ENCODE assay signal across 9 mouse cellular contexts in genomic region chr3:87960191-87960585, GRCm38 (mm10). TPM values are rescaled to one million over a fixed set of nuclear protein-coding genes. Genes with fewer than 3 reads are reported as not detected.
DNase-seq lines count a peak whose midpoint lies in the region; ATAC-seq and TF ChIP-seq lines count a peak whose summit lies in the region.
"Had no signal": no experiment of that assay in that cellular context is flagged by ENCODE, and none has a peak within 500 bp of the region (broad histone marks: within the 10 kb centered on the region; RNA-seq: fewer than 3 reads in every experiment).

No protein-coding gene starts in this region.

- ATAC-seq in neural tube, embryonic 11.5 days (ENCODE audit: insufficient read depth, low FRiP score, low TSS enrichment) = no peak
- ATAC-seq in liver, embryonic 12.5 days = no peak
- ATAC-seq in stomach, postnatal 0 days (ENCODE audit: low FRiP score, low TSS enrichment) = no peak

- DNase-seq in embryo, embryonic 10 days (ENCODE audit: low spot score) = peak; percentile 19
- no peak for DNase-seq in embryo, embryonic 11 days
- DNase-seq in neural tube, embryonic 11.5 days (ENCODE audit: low spot score) = no peak
- DNase-seq in neural tube, embryonic 10.5 days (ENCODE audit: extremely low spot score, low spot score) = no peak
- DNase-seq in stomach, postnatal 0 days (ENCODE audit: low spot score) = no peak
- no peak for DNase-seq in spleen, postnatal 36 days (ENCODE audit: low spot score in 2 of 2)
- DNase-seq in left cerebral cortex, postnatal 25 days (ENCODE audit: low spot score in 2 of 2) = no peak

- peak overlapping the region; percentile 96 for H3K27ac ChIP-seq in neural tube, embryonic 11.5 days (ENCODE audit: low read depth, low read length)
- peak overlapping the region; percentile 68; the same call in 1 of the 2 replicates for H3K27ac ChIP-seq in liver, embryonic 12.5 days
- H3K27ac ChIP-seq in stomach, postnatal 0 days (replicated peaks) = peak overlapping the region; percentile 89

- 4% methylated on average over 10 of the region's 10 CpGs for WGBS in neural tube, embryonic 11.5 days
- 11% methylated on average over 10 of the region's 10 CpGs for WGBS in liver, embryonic 12.5 days (ENCODE audit: insufficient replicate concordance)
- 8% methylated on average over 10 of the region's 10 CpGs for WGBS in stomach, postnatal 0 days

- intact Hi-C loops in left cerebral cortex, postnatal 25 days (cut with DNase I) = no loop called here

- no peak for TF ChIP-seq CTCF in stomach, postnatal 0 days (IDR thresholded peaks at IDR 0.05; ENCODE audit: low read depth)

- no peak for TF ChIP-seq EP300 in stomach, postnatal 0 days (optimal IDR thresholded peaks at IDR 0.05)

- peaks cover 29% of the 10 kb centered on the region for H3K4me1 ChIP-seq in neural tube, embryonic 11.5 days (ENCODE audit: control insufficient read depth, insufficient read depth, low read length)
- peaks cover 14% of the 10 kb centered on the region for H3K4me1 ChIP-seq in liver, embryonic 12.5 days
- H3K4me1 ChIP-seq in stomach, postnatal 0 days (replicated peaks; ENCODE audit: control insufficient read depth, insufficient read depth) = peaks cover 5% of the 10 kb centered on the region

- H3K9ac ChIP-seq in neural tube, embryonic 11.5 days (ENCODE audit: low read length) = peak overlapping the region; percentile 75
- peak overlapping the region; percentile 55; the same call in 1 of the 2 replicates for H3K9ac ChIP-seq in liver, embryonic 12.5 days
- H3K9ac ChIP-seq in stomach, postnatal 0 days (ENCODE audit: low read length) = peak overlapping the region; percentile 72

- no peaks in the 10 kb centered on the region for H3K36me3 ChIP-seq in neural tube, embryonic 11.5 days (ENCODE audit: control insufficient read depth, insufficient read depth, low read length)
- H3K36me3 ChIP-seq in liver, embryonic 12.5 days = no peaks in the 10 kb centered on the region
- no peaks in the 10 kb centered on the region for H3K36me3 ChIP-seq in stomach, postnatal 0 days (ENCODE audit: control insufficient read depth, insufficient read depth, low read length)

- no peaks in the 10 kb centered on the region for H3K27me3 ChIP-seq in neural tube, embryonic 11.5 days (ENCODE audit: control insufficient read depth, insufficient read depth, low read length)
- peaks cover 69% of the 10 kb centered on the region for H3K27me3 ChIP-seq in liver, embryonic 12.5 days (replicated peaks)
- H3K27me3 ChIP-seq in stomach, postnatal 0 days (ENCODE audit: control insufficient read depth, insufficient read depth, low read length) = no peaks in the 10 kb centered on the region

- H3K4me3 ChIP-seq in neural tube, embryonic 11.5 days (ENCODE audit: low read depth, low read length) = peak overlapping the region; percentile 37
- H3K4me3 ChIP-seq in liver, embryonic 12.5 days = peak overlapping the region; percentile 46
- H3K4me3 ChIP-seq in stomach, postnatal 0 days (ENCODE audit: low read depth, low read length) = peak overlapping the region; percentile 48

- H3K9me3 ChIP-seq in neural tube, embryonic 11.5 days (ENCODE audit: control insufficient read depth, low read length) = no peaks in the 10 kb centered on the region
- no peaks in the 10 kb centered on the region for H3K9me3 ChIP-seq in liver, embryonic 12.5 days (replicated peaks)
- no peaks in the 10 kb centered on the region for H3K9me3 ChIP-seq in stomach, postnatal 0 days (ENCODE audit: control insufficient read depth, low read length)

- H3K4me2 ChIP-seq in neural tube, embryonic 11.5 days (ENCODE audit: low read depth) = peak overlapping the region; percentile 77
- peak overlapping the region; percentile 72 for H3K4me2 ChIP-seq in liver, embryonic 12.5 days
- peak overlapping the region; percentile 87 for H3K4me2 ChIP-seq in stomach, postnatal 0 days (replicated peaks; ENCODE audit: low read depth)

RNA-seq across cellular contexts. Expression of gene Nes, which starts 10.7 kb away (rescaled TPM):
- polyA plus RNA-seq in neural tube, embryonic 11.5 days (2014; fragmentation: Nextera tagmentation; extraction: Ambion mirVana) = 59.5 and 60.2 TPM in 2 replicates
- 7.2 and 7.3 TPM in 2 replicates for polyA plus RNA-seq in liver, embryonic 12.5 days (2016; fragmentation: Nextera tagmentation; extraction: Ambion mirVana)
- polyA plus RNA-seq in stomach, postnatal 0 days (2015; fragmentation: Nextera tagmentation; extraction: Ambion mirVana) = 5.3 and 5.7 TPM in 2 replicates
- total RNA-seq in left cerebral cortex, postnatal 25 days (2021) = 1 to 10 TPM; 5.2 to 6.2 TPM

RNA-seq across cellular contexts. Expression of gene Crabp2, which starts 11.7 kb away (rescaled TPM):
- 565 and 607 TPM in 2 replicates for polyA plus RNA-seq in neural tube, embryonic 11.5 days (2014; fragmentation: Nextera tagmentation; extraction: Ambion mirVana)
- polyA plus RNA-seq in liver, embryonic 12.5 days (2016; fragmentation: Nextera tagmentation; extraction: Ambion mirVana) = 3.9 and 6.5 TPM in 2 replicates
- 40.4 and 44.3 TPM in 2 replicates for polyA plus RNA-seq in stomach, postnatal 0 days (2015; fragmentation: Nextera tagmentation; extraction: Ambion mirVana)
- 1 to 10 TPM; 3.9 to 5.7 TPM for total RNA-seq in left cerebral cortex, postnatal 25 days (2021)
- total RNA-seq: granulocyte monocyte progenitor cell, adult 5-6 weeks had no signal

RNA-seq across cellular contexts. Expression of gene Rrnad1, which starts 29.7 kb away (rescaled TPM):
- polyA plus RNA-seq in neural tube, embryonic 11.5 days (2014; fragmentation: Nextera tagmentation; extraction: Ambion mirVana) = 14.5 and 16.9 TPM in 2 replicates
- polyA plus RNA-seq in liver, embryonic 12.5 days (2016; fragmentation: Nextera tagmentation; extraction: Ambion mirVana) = 11.1 and 11.4 TPM in 2 replicates
- polyA plus RNA-seq in stomach, postnatal 0 days (2015; fragmentation: Nextera tagmentation; extraction: Ambion mirVana) = 7.1 and 7.6 TPM in 2 replicates
- 10 to 100 TPM; 19.5 to 21.8 TPM for total RNA-seq in left cerebral cortex, postnatal 25 days (2021)

RNA-seq across cellular contexts. Expression of gene Isg20l2, which starts 30.1 kb away (rescaled TPM):
- 52.3 and 53.9 TPM in 2 replicates for polyA plus RNA-seq in neural tube, embryonic 11.5 days (2014; fragmentation: Nextera tagmentation; extraction: Ambion mirVana)
- polyA plus RNA-seq in liver, embryonic 12.5 days (2016; fragmentation: Nextera tagmentation; extraction: Ambion mirVana) = 51.9 and 52.2 TPM in 2 replicates
- polyA plus RNA-seq in stomach, postnatal 0 days (2015; fragmentation: Nextera tagmentation; extraction: Ambion mirVana) = 20.2 and 21.5 TPM in 2 replicates
- 10 to 100 TPM; 12.8 to 16.0 TPM for total RNA-seq in left cerebral cortex, postnatal 25 days (2021)

RNA-seq across cellular contexts. Expression of gene Bcan, which starts 39.8 kb away (rescaled TPM):
- 0.31 and 0.72 TPM in 2 replicates for polyA plus RNA-seq in neural tube, embryonic 11.5 days (2014; fragmentation: Nextera tagmentation; extraction: Ambion mirVana)
- not detected in 2 replicates for polyA plus RNA-seq in liver, embryonic 12.5 days (2016; fragmentation: Nextera tagmentation; extraction: Ambion mirVana)
- 0.08 and 0.18 TPM in 2 replicates for polyA plus RNA-seq in stomach, postnatal 0 days (2015; fragmentation: Nextera tagmentation; extraction: Ambion mirVana)
- total RNA-seq in left cerebral cortex, postnatal 25 days (2021) = 100 to 1,000 TPM; 257 to 284 TPM
- total RNA-seq: granulocyte monocyte progenitor cell, adult 5-6 weeks had no signal

Comparison
In these comparisons a context has a peak if more than half of its experiments do, and no peak if none do; other contexts are left out.
1. RNA of gene Crabp2, which starts 11.7 kb away (polyA plus RNA-seq): 565 to 607 TPM in neural tube, embryonic 11.5 days; 40.4 to 44.3 TPM in stomach, postnatal 0 days and 3.9 to 6.5 TPM in liver, embryonic 12.5 days; every median in the first group is over 10 times any median in the second.
2. Peak in every context shown above with its lines, with median percentiles within 50 percentile points of each other: H3K27ac ChIP-seq, H3K4me2 ChIP-seq, H3K4me3 ChIP-seq and H3K9ac ChIP-seq.